Mouse (Mus musculus) frontal cortex, postnatal 25 days (tissue): ENCODE results near the gene Arhgef7.

Experiments used
- DNase-seq, 2 experiments: peaks; one replicate each; pipeline ENCODE4 v3.0.0; 2022; ENCODE audit warnings: low spot score in 2 of 2

The Arhgef7 gene

GRCm38 (mm10) chr8:11727651-11728481, at the start of gene Arhgef7:
Gene Arhgef7 (plus strand): TSS chr8:11727721.
- peak; percentile 36 to 58 for DNase-seq

GRCm38 (mm10) chr8:11684558-11684957, 43.0 kb upstream of the Arhgef7 start:
- no peak for DNase-seq

- no peak for DNase-seq
Observed at GRCm38 (mm10) chr8:11687251-11687650, 40.3 kb upstream of the Arhgef7 start.

GRCm38 (mm10) chr8:11689945-11690344, 37.6 kb upstream of the Arhgef7 start:
- DNase-seq: no peak

- no peak for DNase-seq
Observed at GRCm38 (mm10) chr8:11691284-11691683, 36.2 kb upstream of the Arhgef7 start.

- no peak for DNase-seq
Observed at GRCm38 (mm10) chr8:11691761-11692160, 35.8 kb upstream of the Arhgef7 start.

- no peak for DNase-seq
Observed at GRCm38 (mm10) chr8:11692455-11692854, 35.1 kb upstream of the Arhgef7 start.

GRCm38 (mm10) chr8:11693972-11694371, 33.5 kb upstream of the Arhgef7 start:
- DNase-seq: no peak

- no peak for DNase-seq
Observed at GRCm38 (mm10) chr8:11696176-11696575, 31.3 kb upstream of the Arhgef7 start.

GRCm38 (mm10) chr8:11697467-11697866, 30.1 kb upstream of the Arhgef7 start:
- no peak for DNase-seq

- no peak for DNase-seq
Observed at GRCm38 (mm10) chr8:11699442-11700001, 28.0 kb upstream of the Arhgef7 start.

GRCm38 (mm10) chr8:11700060-11701032, 27.2 kb upstream of the Arhgef7 start:
- DNase-seq: peak; percentile 74 to 77

- no peak for DNase-seq
Observed at GRCm38 (mm10) chr8:11701033-11701362, 26.5 kb upstream of the Arhgef7 start, which contains the start of gene 1700016D06Rik. Gene 1700016D06Rik (minus strand): TSS chr8:11701063.

GRCm38 (mm10) chr8:11701428-11701827, 26.1 kb upstream of the Arhgef7 start:
- no peak for DNase-seq

- DNase-seq: no peak
Observed at GRCm38 (mm10) chr8:11703789-11704188, 23.7 kb upstream of the Arhgef7 start.

GRCm38 (mm10) chr8:11704716-11705420, 22.7 kb upstream of the Arhgef7 start:
- DNase-seq: no peak

GRCm38 (mm10) chr8:11705818-11706217, 21.7 kb upstream of the Arhgef7 start:
- peak in 1 of 2 experiments; percentile 23 for DNase-seq

- no peak for DNase-seq
Observed at GRCm38 (mm10) chr8:11707701-11708100, 19.8 kb upstream of the Arhgef7 start.

- DNase-seq: no peak
Observed at GRCm38 (mm10) chr8:11708815-11709214, 18.7 kb upstream of the Arhgef7 start.

GRCm38 (mm10) chr8:11709542-11709941, 18.0 kb upstream of the Arhgef7 start:
- no peak for DNase-seq

- no peak for DNase-seq
Observed at GRCm38 (mm10) chr8:11710415-11710814, 17.1 kb upstream of the Arhgef7 start.
